Mouse (Mus musculus): ENCODE data around the gene Prkci.

The Prkci gene

DNA sequence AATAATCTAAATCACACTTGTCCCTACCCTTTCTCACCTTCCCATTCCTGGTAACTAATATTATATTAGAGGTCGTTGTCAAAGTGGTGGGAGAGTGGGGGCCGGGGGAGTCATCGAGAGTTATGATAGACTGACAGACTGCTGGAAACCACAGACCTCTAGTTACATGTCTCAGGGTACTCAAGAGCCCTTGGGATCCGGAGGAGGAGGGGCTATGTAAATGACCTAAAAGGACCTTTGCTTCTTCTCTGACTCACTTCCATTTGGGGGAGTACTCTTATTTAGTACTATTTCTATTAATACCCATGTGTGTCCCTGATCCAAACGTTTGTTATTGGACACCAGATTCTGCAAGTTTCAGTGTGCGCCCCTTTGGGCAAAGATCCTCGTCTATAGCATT lies 94.4 kb downstream of the Prkci start:
- no peak for DNase-seq

DNA sequence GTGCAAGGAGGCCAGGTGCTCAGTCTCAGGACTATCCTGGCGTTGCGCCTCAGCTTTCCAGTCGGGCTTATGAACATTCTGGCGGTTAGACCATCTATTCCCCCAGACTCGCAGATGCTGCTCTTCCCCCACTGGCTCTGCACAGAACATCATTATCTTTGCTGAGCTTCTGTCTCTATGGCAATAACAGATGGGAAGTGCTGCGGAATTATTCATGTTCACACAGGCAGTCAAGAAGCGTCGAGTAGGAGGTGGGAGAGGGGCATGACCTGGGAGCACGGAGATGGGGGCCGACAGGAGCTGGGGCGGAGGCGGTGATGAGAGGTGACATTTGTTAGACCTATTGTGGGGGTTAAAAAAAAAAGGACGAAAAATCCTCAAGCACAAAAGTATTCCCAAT lies 97.6 kb downstream of the Prkci start:
- peak; percentile 80 for DNase-seq

GRCm38 (mm10) chr3:31093627-31094351 lies 98.2 kb downstream of the Prkci start:
- peak; percentile 72 for DNase-seq

DNA sequence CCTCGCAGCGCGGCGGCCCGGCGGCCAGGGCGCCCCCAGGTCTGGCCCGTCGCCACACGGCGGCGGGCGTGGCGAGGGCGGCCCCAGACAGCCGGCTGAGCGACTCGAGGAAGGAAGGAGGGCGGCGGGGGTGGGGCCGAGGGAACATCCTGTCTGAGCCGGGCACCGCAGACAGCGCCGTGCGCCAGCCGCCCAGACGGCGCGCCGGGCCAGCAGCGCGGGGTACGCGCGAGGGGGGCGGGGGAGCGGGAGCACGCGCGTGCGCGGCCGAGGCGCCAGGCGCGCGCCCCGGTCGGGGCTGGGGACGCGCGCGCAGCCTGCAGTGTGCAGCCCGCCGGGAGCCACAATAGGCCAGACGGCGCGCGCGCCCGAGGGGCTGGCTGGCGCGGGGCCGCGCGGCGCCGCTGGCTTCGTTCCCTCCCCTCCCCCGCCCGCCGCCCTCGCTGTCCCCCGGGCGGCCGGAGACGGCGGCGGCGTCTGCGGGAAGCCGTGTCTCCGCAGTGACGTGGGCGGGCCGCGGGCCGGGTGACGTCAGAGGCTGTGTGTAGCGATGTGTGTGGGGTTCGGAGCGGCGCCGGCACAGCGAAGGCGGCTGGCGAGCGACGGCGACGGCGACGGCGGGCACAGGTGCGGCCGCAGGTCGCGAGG lies 99.1 kb downstream of the Prkci start, which contains the start of gene Skil:
Skil (plus strand) TSS at position 528 of the 648 bp plus-strand sequence.
- peak; percentile 94 for DNase-seq

GRCm38 (mm10) chr3:31095179-31095490 lies 99.6 kb downstream of the Prkci start:
- no peak for DNase-seq

- peak; percentile 50 for DNase-seq
Observed at GRCm38 (mm10) chr3:31095491-31096154, 100.1 kb downstream of the Prkci start.

DNA sequence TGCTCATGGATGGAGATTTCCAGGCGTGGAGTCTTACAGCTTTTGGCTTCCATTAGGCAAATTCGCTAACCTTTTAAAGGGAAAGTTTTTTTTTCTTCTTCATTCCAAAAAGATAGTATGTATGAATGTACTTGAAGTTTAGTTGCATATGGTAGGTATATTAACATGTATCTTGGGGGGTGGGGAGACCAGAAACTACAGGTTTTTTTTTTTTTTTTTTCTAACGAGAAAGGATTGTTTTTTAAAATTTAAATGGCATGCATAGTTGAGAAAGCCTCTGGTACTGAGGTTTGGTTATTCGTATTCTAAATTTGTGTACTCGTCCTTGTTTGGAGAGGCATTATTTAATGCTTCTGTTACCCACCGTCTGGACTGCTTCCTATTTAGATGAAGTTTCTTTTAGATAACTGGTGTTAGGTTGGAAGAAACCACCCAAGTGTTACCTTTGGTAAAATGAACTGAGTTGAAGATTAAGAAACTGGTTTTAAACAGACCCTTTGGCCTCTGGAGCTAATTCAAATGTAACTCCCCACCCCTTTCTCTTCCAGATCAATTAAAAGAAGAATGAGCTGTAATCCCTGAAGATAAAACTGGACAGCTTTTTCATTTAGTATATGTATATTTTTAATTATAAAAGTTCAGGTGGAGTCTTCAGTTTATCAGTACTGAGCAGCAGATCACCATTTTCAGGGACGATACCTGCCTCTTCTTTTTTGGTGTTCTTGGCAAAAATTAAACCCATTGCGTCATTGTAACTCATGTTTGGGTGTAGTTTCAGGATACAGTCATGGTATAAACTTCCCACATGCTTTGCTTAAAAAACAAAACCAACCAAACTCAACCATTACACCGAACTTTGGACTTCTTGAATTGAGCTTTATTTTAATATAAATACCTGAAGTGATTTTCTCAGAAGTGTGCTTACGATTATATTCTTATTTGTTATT lies 100.9 kb downstream of the Prkci start:
- no peak for DNase-seq

DNA sequence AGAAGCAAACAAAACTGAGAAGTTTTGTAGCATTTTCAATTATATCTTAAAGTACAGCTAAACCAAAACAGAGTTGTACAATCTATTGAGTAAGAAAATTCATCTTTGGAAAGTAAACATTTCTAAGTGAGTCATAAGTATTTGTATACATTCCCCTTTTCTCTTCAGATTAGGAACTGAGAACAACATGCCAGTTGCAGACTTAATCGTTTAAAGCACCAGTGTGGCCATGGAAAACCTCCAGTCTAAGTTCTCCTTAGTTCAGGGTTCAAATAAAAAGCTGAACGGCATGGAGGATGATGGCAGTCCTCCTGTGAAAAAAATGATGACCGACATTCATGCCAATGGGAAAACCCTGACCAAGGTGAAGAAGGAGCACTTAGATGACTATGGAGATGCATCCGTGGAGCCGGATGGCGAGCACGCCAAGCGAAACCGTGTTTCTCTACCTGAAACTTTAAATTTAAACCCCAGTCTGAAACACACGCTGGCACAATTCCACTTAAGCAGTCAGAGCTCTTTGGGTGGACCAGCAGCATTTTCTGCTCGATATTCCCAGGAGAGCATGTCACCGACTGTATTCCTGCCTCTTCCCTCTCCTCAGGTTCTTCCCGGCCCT lies 101.7 kb downstream of the Prkci start:
- DNase-seq: no peak

DNA sequence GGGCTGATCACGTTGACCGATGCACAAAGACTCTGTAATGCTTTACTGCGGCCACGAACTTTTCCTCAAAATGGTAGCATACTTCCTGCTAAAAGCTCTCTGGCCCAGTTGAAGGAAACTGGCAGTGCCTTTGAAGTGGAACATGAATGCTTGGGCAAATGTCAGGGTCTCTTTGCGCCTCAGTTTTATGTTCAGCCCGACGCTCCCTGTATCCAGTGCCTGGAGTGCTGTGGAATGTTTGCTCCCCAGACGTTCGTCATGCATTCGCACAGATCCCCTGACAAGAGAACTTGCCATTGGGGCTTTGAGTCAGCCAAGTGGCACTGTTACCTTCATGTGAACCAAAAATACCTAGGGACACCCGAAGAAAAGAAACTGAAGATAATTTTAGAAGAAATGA lies 102.4 kb downstream of the Prkci start:
- DNase-seq: no peak

- no peak for DNase-seq
Observed at GRCm38 (mm10) chr3:31098556-31098955, 103.0 kb downstream of the Prkci start.

- no peak for DNase-seq
Observed at GRCm38 (mm10) chr3:31100026-31100425, 104.5 kb downstream of the Prkci start.

GRCm38 (mm10) chr3:31100802-31101201 lies 105.3 kb downstream of the Prkci start:
- no peak for DNase-seq

Measured in right cerebral cortex, adult 18-20 months (tissue).